Mouse (Mus musculus): ENCODE data around the gene Gm20822.
"Not testable (repeated sequence)": the region's sequence is repeated elsewhere in the genome, so short reads cannot be mapped to it uniquely, and the experiment has no call there.

Gene Gm20822

DNA sequence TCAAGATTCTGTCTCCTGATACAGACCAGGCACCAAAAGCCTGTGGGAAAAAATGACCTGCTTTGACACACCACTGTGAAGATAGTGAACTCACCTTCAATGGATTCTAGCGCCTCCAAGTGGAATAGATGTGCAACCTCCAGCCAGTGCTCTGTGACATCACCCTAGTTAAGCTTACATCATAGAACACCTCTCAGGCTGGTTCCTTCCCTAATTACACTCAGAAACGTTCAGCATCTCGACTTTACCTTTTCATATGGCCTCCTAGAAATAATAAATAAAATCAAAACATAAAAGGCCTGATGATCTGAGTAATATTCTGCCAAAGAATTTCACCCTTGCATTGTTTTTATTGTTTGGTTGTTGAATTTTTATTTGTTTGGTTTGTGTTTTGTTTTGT, at the start of gene Gm20822:
Gene Gm20822 (minus strand): TSS at position 101 of the 400 bp plus-strand sequence.
- DNase-seq (ENCODE audit: low read depth), result not testable (repeated sequence)
